7 mouse cellular contexts compared by ENCODE assay signal in the genomic region with DNA sequence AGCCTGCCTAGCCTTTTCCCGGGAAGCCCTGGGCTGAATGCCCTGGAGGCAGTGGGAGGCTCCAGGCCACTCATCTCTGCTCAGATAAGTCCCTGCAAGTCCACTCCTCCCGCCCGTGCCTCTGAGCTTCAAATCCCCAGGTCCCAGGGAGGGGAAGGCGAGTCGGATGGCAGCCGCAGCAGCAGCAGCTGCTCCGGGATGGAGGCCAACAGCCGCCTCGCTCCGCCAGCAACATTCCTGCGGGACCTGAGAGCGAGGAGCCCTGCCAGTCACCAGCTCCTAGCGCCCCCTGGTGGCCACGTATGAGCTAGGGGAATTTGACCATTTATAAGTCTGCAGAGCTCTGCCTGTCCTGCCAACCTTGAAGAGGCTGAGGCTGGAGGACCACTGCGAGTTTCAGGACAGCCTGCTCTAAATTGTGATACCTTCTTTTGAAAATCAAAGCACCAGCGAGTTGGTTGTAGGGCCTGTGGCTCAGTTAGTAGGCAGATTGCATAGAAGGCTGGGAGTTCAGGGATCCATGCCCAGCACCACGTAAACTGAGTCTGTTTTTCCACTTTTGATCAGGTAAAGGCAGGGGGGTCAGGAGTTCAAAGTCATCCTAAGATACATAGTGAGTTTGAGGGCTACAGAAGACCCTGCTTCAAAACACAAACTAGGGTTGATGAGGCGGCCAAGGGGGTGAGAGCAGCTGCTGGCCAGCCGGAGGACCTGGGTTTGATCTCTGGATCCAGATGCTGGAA. TPM values are rescaled to one million over a fixed set of nuclear protein-coding genes. Genes with fewer than 3 reads are reported as not detected.
DNase-seq lines count a peak whose midpoint lies in the region; ATAC-seq and TF ChIP-seq lines count a peak whose summit lies in the region.

No protein-coding gene starts in this region.

- no peak overlapping the region for H3K9ac ChIP-seq in intestine, postnatal 0 days (ENCODE audit: low read depth, low read length)
- peak overlapping the region; percentile 46 for H3K9ac ChIP-seq in midbrain, embryonic 14.5 days (replicated peaks; ENCODE audit: low read length)

- H3K4me1 ChIP-seq in embryonic facial prominence, embryonic 10.5 days = peaks cover 9% of the 10 kb centered on the region
- no peaks in the 10 kb centered on the region for H3K4me1 ChIP-seq in intestine, postnatal 0 days (replicated peaks; ENCODE audit: control insufficient read depth, insufficient read depth, low read length)
- 0 out of 2 replicates have a peak, but pooled peaks cover 4% of the 10 kb centered on the region for H3K4me1 ChIP-seq in midbrain, embryonic 14.5 days (ENCODE audit: control insufficient read depth, insufficient read depth, low read length)

- H3K4me3 ChIP-seq in embryonic facial prominence, embryonic 10.5 days = peak overlapping the region; percentile 23; the same call in 1 of the 2 replicates
- H3K4me3 ChIP-seq in intestine, postnatal 0 days (ENCODE audit: low read depth, low read length) = no peak overlapping the region
- no peak overlapping the region for H3K4me3 ChIP-seq in midbrain, embryonic 14.5 days (replicated peaks; ENCODE audit: low read depth, low read length)

- H3K36me3 ChIP-seq in embryonic facial prominence, embryonic 10.5 days (replicated peaks) = no peaks in the 10 kb centered on the region
- no peaks in the 10 kb centered on the region for H3K36me3 ChIP-seq in intestine, postnatal 0 days (ENCODE audit: control insufficient read depth, insufficient read depth)
- no peaks in the 10 kb centered on the region for H3K36me3 ChIP-seq in midbrain, embryonic 14.5 days (ENCODE audit: control insufficient read depth, insufficient read depth, low read length)

- peak; percentile 98 for TF ChIP-seq CTCF in intestine, postnatal 0 days (IDR thresholded peaks at IDR 0.05; ENCODE audit: low read depth)

- peak overlapping the region; percentile 48; the same call in 1 of the 2 replicates for H3K27ac ChIP-seq in embryonic facial prominence, embryonic 10.5 days (replicated peaks)
- no peak overlapping the region for H3K27ac ChIP-seq in intestine, postnatal 0 days (ENCODE audit: low read depth, low read length)
- H3K27ac ChIP-seq in midbrain, embryonic 14.5 days (replicated peaks; ENCODE audit: low read depth, low read length) = 0 out of 2 replicates have a peak overlapping the region, but pooled peaks have one; percentile 9

- 0 out of 2 replicates have a peak overlapping the region, but pooled peaks have one; percentile 10 for H3K4me2 ChIP-seq in intestine, postnatal 0 days (replicated peaks; ENCODE audit: low read depth)
- peak overlapping the region; percentile 39 for H3K4me2 ChIP-seq in midbrain, embryonic 14.5 days (ENCODE audit: low read length)

- peak; percentile 54; the same call in 1 of the 2 replicates for ATAC-seq in intestine, postnatal 0 days
- ATAC-seq in midbrain, embryonic 14.5 days (ENCODE audit: low FRiP score, low TSS enrichment) = peak; percentile 84

- DNase-seq in adrenal gland, postnatal 25 days = peak; percentile 98
- DNase-seq in embryonic facial prominence, embryonic 10.5 days (ENCODE audit: low spot score) = peak; percentile 95
- peak; percentile 17 for DNase-seq in gonadal fat pad, adult 2 months (ENCODE audit: low read depth)
- DNase-seq in left cerebral cortex, postnatal 36 days (ENCODE audit: low spot score in 2 of 2) = peak; percentile 92 to 93
- DNase-seq in midbrain, embryonic 14.5 days = peak; percentile 96
- DNase-seq in spleen, adult 18-20 months = peak; percentile 48 to 79

- 15% methylated on average over 19 of the region's 19 CpGs for WGBS in embryonic facial prominence, embryonic 10.5 days
- 15% methylated on average over 19 of the region's 19 CpGs for WGBS in intestine, postnatal 0 days
- WGBS in midbrain, embryonic 14.5 days = 15% methylated on average over 19 of the region's 19 CpGs

- no peaks in the 10 kb centered on the region for H3K9me3 ChIP-seq in embryonic facial prominence, embryonic 10.5 days
- H3K9me3 ChIP-seq in intestine, postnatal 0 days (ENCODE audit: control insufficient read depth) = no peaks in the 10 kb centered on the region
- no peaks in the 10 kb centered on the region for H3K9me3 ChIP-seq in midbrain, embryonic 14.5 days (ENCODE audit: control insufficient read depth, low read length)

- peaks cover 31% of the 10 kb centered on the region for H3K27me3 ChIP-seq in embryonic facial prominence, embryonic 10.5 days (replicated peaks; ENCODE audit: low read depth, poor library complexity, severe bottlenecking)
- no peaks in the 10 kb centered on the region; the same call in 1 of the 2 replicates for H3K27me3 ChIP-seq in intestine, postnatal 0 days (replicated peaks; ENCODE audit: control insufficient read depth, insufficient read depth, low read length)
- no peaks in the 10 kb centered on the region; the same call in 1 of the 2 replicates for H3K27me3 ChIP-seq in midbrain, embryonic 14.5 days (ENCODE audit: control insufficient read depth, insufficient read depth, low read length)

- intact Hi-C loops in left cerebral cortex, postnatal 36 days (cut with DNase I) = loop anchor here (2.0 to 5.0 kb wide), 2 partner anchors 90 to 169 kb away; no protein-coding TSS in a partner anchor

RNA-seq across cellular contexts. Expression of gene Rdh8, which starts 12.8 kb away (rescaled TPM):
- not detected in 2 replicates for total RNA-seq in adrenal gland, postnatal 25 days (2021)
- polyA plus RNA-seq in embryonic facial prominence, embryonic 10.5 days (2016; fragmentation: Nextera tagmentation; extraction: Ambion mirVana) = not detected in 2 replicates
- polyA plus RNA-seq in gonadal fat pad, adult 2 months (2012; rRNA removed) = not detected in 2 replicates
- not detected in 2 replicates for polyA plus RNA-seq in intestine, postnatal 0 days (2015; fragmentation: Nextera tagmentation; extraction: Ambion mirVana)
- total RNA-seq in left cerebral cortex, postnatal 36 days (2021) = not detected
- polyA plus RNA-seq in midbrain, embryonic 14.5 days (2014; fragmentation: Nextera tagmentation; extraction: Ambion mirVana) = not detected in 2 replicates

RNA-seq across cellular contexts. Expression of gene Col5a3, which starts 16.2 kb away (rescaled TPM):
- 178 and 222 TPM in 2 replicates for total RNA-seq in adrenal gland, postnatal 25 days (2021)
- polyA plus RNA-seq in embryonic facial prominence, embryonic 10.5 days (2016; fragmentation: Nextera tagmentation; extraction: Ambion mirVana) = 0.39 and 0.60 TPM in 2 replicates
- 76.0 and 138 TPM in 2 replicates for polyA plus RNA-seq in gonadal fat pad, adult 2 months (2012; rRNA removed)
- polyA plus RNA-seq in intestine, postnatal 0 days (2015; fragmentation: Nextera tagmentation; extraction: Ambion mirVana) = 1.2 and 1.9 TPM in 2 replicates
- 1 to 10 TPM; 1.1 to 2.2 TPM for total RNA-seq in left cerebral cortex, postnatal 36 days (2021)
- 0.45 and 0.66 TPM in 2 replicates for polyA plus RNA-seq in midbrain, embryonic 14.5 days (2014; fragmentation: Nextera tagmentation; extraction: Ambion mirVana)

RNA-seq across cellular contexts. Expression of gene A230050P20Rik, which starts 37.4 kb away (rescaled TPM):
- total RNA-seq in adrenal gland, postnatal 25 days (2021) = 22.5 and 33.4 TPM in 2 replicates
- 1.1 and 2.2 TPM in 2 replicates for polyA plus RNA-seq in embryonic facial prominence, embryonic 10.5 days (2016; fragmentation: Nextera tagmentation; extraction: Ambion mirVana)
- polyA plus RNA-seq in gonadal fat pad, adult 2 months (2012; rRNA removed) = 64.6 and 88.0 TPM in 2 replicates
- polyA plus RNA-seq in intestine, postnatal 0 days (2015; fragmentation: Nextera tagmentation; extraction: Ambion mirVana) = 4.9 and 5.6 TPM in 2 replicates
- 10 to 100 TPM; 65.7 to 90.2 TPM for total RNA-seq in left cerebral cortex, postnatal 36 days (2021)
- 1.3 and 1.9 TPM in 2 replicates for polyA plus RNA-seq in midbrain, embryonic 14.5 days (2014; fragmentation: Nextera tagmentation; extraction: Ambion mirVana)

RNA-seq across cellular contexts. Expression of gene Angptl6, which starts 48.5 kb away (rescaled TPM):
- 2.9 and 3.7 TPM in 2 replicates for total RNA-seq in adrenal gland, postnatal 25 days (2021)
- 3.2 and 3.3 TPM in 2 replicates for polyA plus RNA-seq in embryonic facial prominence, embryonic 10.5 days (2016; fragmentation: Nextera tagmentation; extraction: Ambion mirVana)
- polyA plus RNA-seq in gonadal fat pad, adult 2 months (2012; rRNA removed) = 4.7 and 5.4 TPM in 2 replicates
- 9.4 and 9.8 TPM in 2 replicates for polyA plus RNA-seq in intestine, postnatal 0 days (2015; fragmentation: Nextera tagmentation; extraction: Ambion mirVana)
- total RNA-seq in left cerebral cortex, postnatal 36 days (2021) = 10 to 100 TPM; 10.5 to 11.8 TPM
- 11.1 and 14.4 TPM in 2 replicates for polyA plus RNA-seq in midbrain, embryonic 14.5 days (2014; fragmentation: Nextera tagmentation; extraction: Ambion mirVana)

RNA-seq across cellular contexts. Expression of gene Ppan, which starts 56.9 kb away (rescaled TPM):
- total RNA-seq in adrenal gland, postnatal 25 days (2021) = 37.2 and 37.3 TPM in 2 replicates
- 99.2 and 100 TPM in 2 replicates for polyA plus RNA-seq in embryonic facial prominence, embryonic 10.5 days (2016; fragmentation: Nextera tagmentation; extraction: Ambion mirVana)
- 38.7 TPM in 2 replicates for polyA plus RNA-seq in gonadal fat pad, adult 2 months (2012; rRNA removed)
- 18.7 and 21.4 TPM in 2 replicates for polyA plus RNA-seq in intestine, postnatal 0 days (2015; fragmentation: Nextera tagmentation; extraction: Ambion mirVana)
- 10 to 100 TPM; 18.6 to 23.9 TPM for total RNA-seq in left cerebral cortex, postnatal 36 days (2021)
- polyA plus RNA-seq in midbrain, embryonic 14.5 days (2014; fragmentation: Nextera tagmentation; extraction: Ambion mirVana) = 39.8 and 43.9 TPM in 2 replicates

Comparison
In these comparisons a context has a peak if more than half of its experiments do, and no peak if none do; other contexts are left out.
1. DNase-seq: peak in every context shown above with its lines; median percentile 98 in adrenal gland, postnatal 25 days; 96 in midbrain, embryonic 14.5 days; 95 in embryonic facial prominence, embryonic 10.5 days; 92 in left cerebral cortex, postnatal 36 days; 64 in spleen, adult 18-20 months; 17 in gonadal fat pad, adult 2 months.
2. RNA of gene Col5a3, which starts 16.2 kb away (polyA plus RNA-seq): 76.0 to 138 TPM in gonadal fat pad, adult 2 months; 1.2 to 1.9 TPM in intestine, postnatal 0 days, 0.45 to 0.66 TPM in midbrain, embryonic 14.5 days and 0.39 to 0.60 TPM in embryonic facial prominence, embryonic 10.5 days; every median in the first group is over 10 times any median in the second.